Mouse (Mus musculus) megakaryocyte, embryonic 14.5 days (primary cell): ENCODE data around the gene Ddc. TPM values are rescaled to one million over a fixed set of nuclear protein-coding genes. Genes with fewer than 3 reads are reported as not detected.

Experiments used
- H3K27me3 ChIP-seq: replicated peaks from 2 replicates; pipeline ENCODE3; 2012; ENCODE audit warnings: inconsistent platforms
- H3K36me3 ChIP-seq: replicated peaks from 2 replicates; pipeline ENCODE3; 2012; ENCODE audit warnings: low read length, inconsistent platforms, mixed read lengths
- H3K4me1 ChIP-seq: 2 replicates; pipeline ENCODE4 v1.6.1; 2012; ENCODE audit warnings: inconsistent platforms
- H3K4me3 ChIP-seq: replicated peaks from 2 replicates; pipeline ENCODE3; 2012; ENCODE audit warnings: moderate library complexity, mild to moderate bottlenecking, inconsistent platforms
- H3K9me3 ChIP-seq: 2 replicates; pipeline ENCODE4 v1.6.1; 2012; ENCODE audit warnings: inconsistent platforms
- FLI1 ChIP-seq: IDR thresholded peaks from 2 replicates; pipeline ENCODE4 v1.6.1; 2012; ENCODE audit warnings: low read length, inconsistent platforms, mixed read lengths
- GATA1 ChIP-seq: IDR thresholded peaks from 3 replicates; pipeline ENCODE4 v1.6.1; 2012; ENCODE audit warnings: mixed read lengths, low read length, inconsistent platforms, borderline replicate concordance
- polyA plus RNA-seq: library from polyadenylated mRNA; stranded (reverse); fragments of >175 nt; gene quantifications from 2 replicates; pipeline ENCODE4 v1.2.3, GENCODE M21; 2012; ENCODE audit warnings: low replicate concordance; ENCODE audit not compliant: insufficient read depth

The Ddc gene
- polyA plus RNA-seq, 1 experiment = not detected

DNA sequence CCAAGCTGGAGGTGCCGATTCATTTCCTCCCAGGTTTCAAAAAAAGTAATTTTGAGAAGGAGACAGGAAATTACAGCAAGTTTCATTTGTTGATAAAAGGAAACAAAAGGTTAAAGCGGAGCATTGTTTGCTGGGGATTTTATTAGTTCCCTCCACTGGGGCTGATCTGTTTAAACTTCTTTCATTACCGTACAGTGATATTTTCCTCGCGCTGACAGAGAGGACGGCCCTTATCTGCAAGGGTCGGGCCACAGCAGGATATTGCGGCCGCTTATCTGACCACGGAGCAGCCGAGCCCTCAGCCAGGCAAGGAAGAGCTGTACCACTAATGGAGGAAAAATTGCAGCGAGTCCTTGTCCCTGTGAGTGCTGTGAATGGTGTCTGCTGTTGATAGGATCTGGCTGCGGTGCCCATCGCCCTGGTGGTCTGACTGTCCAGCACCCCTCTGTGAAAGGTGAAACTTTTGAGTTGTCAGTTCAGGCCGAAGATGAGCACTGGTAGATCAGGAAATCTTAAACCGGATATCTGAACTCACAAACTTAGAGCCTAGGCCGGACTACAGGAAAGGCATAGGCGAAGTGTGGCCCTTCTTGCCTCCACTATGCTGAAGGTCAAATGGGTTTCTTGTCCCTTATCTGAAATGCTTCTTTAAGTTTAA lies 61.1 kb downstream of the Ddc start:
- Histone ChIP-seq H3K4me3 (peak overlapping the region; percentile 90), H3K9me3 (no peaks in the 10 kb centered on the region), H3K27me3 (peaks cover 72% of the 10 kb centered on the region), H3K36me3 (no peaks in the 10 kb centered on the region), H3K4me1 (peaks cover 74% of the 10 kb centered on the region)
- TF ChIP-seq FLI1 (peak; percentile 14; the same call in 1 of the 2 replicates), GATA1 (peak; percentile 86)

DNA sequence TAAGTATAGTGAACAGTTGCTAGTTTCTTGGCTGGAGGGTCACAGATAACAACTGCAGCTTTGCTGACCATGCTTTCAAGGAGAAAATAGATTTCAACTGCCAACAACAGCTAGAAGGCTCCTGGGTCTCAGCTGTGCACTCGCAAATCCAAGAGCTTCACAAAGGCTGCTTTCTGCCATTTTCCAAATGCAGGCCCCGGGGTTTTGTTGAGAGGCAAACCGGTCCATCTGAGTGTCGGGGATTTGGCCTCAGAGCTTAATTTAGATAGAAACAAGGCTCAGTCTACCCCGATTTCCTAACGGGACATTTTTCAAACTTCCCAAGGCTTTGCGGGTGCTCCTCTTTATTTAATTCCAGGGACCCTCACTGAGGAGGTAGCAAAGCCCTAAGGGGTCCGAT lies 61.7 kb downstream of the Ddc start:
- Histone ChIP-seq H3K27me3 (peaks cover 72% of the 10 kb centered on the region), H3K4me3 (peak overlapping the region; percentile 90), H3K9me3 (no peaks in the 10 kb centered on the region), H3K4me1 (peaks cover 70% of the 10 kb centered on the region), H3K36me3 (no peaks in the 10 kb centered on the region)
- TF ChIP-seq FLI1 (no peak), GATA1 (no peak)

DNA sequence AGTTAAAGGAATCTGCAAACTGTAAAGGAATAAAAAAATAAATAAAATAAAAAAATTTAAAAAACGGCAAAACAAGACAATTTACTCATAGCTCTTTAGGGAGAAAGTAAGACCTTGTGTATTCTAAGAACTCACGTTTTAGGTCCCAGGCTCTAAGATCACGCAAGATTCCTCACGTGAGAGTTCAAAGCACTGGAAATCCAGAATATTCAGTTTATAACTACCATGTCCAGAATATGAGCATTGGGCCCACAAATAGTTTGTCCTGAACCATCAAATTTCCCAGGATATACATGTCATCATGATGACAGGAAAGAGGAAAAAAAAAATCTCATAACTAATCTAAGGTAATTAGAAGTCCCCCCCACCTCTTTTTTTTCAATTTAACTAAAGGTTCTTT lies 62.2 kb downstream of the Ddc start:
- H3K4me1 ChIP-seq = peaks cover 69% of the 10 kb centered on the region
- TF ChIP-seq GATA1 (no peak), FLI1 (no peak)
- no peaks in the 10 kb centered on the region for H3K9me3 ChIP-seq
- no peak overlapping the region for H3K4me3 ChIP-seq
- peaks cover 75% of the 10 kb centered on the region for H3K27me3 ChIP-seq
- H3K36me3 ChIP-seq = no peaks in the 10 kb centered on the region

DNA sequence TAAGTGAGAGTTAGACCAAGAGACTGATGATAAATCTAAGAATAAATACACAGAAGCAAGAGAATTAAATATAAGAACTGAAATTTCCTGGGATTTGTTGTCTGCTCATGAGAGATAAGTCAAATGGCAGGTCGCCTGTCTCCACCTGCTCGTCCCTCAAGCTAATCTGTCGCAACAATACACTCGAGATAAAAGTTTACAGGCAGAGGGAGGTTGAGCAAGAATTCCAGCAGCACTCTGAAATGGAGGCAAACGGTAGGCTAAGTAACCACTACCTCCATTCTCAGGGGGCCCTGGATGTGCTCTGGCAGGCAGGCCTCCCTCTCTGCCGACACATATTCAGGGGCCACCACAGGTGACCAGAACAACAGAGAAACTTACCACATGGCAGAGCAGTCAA lies 62.6 kb downstream of the Ddc start:
- TF ChIP-seq GATA1 (no peak), FLI1 (no peak)
- Histone ChIP-seq H3K9me3 (no peaks in the 10 kb centered on the region), H3K4me3 (no peak overlapping the region), H3K27me3 (peaks cover 74% of the 10 kb centered on the region), H3K4me1 (peaks cover 65% of the 10 kb centered on the region), H3K36me3 (no peaks in the 10 kb centered on the region)

DNA sequence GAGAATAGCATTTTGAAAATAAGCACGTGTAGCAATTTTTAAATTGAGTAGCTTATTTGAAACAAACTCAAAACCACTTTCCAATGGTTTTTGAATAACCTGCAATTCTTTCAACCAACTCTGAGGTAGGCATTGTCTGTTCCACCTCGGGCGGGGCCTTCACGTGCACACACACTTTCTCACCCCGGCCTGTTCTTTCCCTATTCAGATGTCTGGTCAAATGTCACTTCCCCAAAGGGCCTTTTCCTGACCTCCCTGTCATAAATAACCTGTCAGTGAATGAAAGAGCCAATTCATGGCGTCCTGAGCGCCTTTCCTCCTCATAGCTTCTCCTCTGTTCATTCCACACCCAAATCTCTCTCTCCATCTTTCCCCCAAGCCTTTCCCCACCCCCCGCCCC lies 64.8 kb downstream of the Ddc start:
- H3K36me3 ChIP-seq = no peaks in the 10 kb centered on the region
- TF ChIP-seq FLI1 (no peak), GATA1 (no peak)
- peaks cover 3% of the 10 kb centered on the region; the same call in 1 of the 2 replicates for H3K9me3 ChIP-seq
- no peak overlapping the region for H3K4me3 ChIP-seq
- H3K4me1 ChIP-seq = peaks cover 58% of the 10 kb centered on the region
- peaks cover 70% of the 10 kb centered on the region for H3K27me3 ChIP-seq

DNA sequence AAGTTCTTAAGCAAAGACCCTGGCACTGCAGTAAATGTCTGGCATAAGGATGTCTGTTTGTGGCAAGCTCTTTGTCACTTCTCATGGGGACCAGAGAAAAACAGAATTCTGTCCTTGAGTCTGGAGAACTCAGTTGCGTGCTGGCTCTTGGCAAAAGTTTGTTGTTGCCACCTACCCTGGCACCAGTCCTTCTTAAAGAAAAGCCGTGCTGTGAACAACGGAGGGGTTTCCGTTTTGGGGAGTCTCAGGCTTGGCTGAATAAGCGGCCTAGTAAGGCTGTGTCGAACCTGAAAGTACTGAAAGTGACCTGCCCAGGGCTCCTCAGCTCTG lies 65.2 kb downstream of the Ddc start:
- H3K36me3 ChIP-seq = no peaks in the 10 kb centered on the region
- H3K9me3 ChIP-seq = peaks cover 5% of the 10 kb centered on the region; the same call in 1 of the 2 replicates
- peaks cover 55% of the 10 kb centered on the region for H3K4me1 ChIP-seq
- no peak overlapping the region for H3K4me3 ChIP-seq
- H3K27me3 ChIP-seq = peaks cover 69% of the 10 kb centered on the region
- TF ChIP-seq FLI1 (no peak), GATA1 (no peak)

DNA sequence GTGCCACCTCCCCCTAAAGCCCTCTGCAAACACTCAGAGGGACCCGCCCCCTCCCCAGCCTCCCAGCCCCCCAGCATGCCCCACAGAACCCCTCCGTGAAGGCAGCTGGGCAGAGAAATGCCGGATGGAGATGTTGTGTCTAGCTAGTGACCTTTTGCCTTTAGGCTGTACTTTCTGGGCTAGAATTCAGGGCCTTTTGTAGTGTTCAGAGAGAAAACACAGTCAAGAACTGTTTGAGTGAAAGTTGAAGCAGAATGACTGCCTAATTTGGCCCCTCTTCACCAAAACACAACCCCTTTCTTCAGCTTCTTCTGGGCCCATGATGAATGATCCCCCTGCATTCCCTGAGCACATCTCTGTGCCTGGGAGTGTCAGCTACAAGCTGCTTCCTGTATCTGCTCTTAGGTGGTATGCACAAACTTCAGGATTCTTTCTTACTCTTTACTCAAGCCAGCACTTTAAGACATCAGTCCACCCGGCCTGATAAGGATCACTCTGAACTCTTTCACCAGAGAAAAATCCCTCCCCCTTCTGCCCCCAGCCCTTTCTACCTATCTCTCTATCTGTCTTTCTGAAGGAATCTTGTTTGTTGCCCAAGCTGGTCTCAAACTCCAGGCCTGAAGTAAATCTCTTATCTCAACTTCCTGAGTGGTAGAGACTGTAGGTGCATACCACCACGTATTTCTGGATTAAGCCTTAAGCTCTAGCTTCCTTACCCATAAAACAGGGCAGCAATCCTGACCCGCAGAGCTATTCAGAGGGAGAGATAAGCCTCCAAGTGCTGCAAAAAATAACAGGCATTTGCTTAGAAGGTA lies 65.8 kb downstream of the Ddc start:
- TF ChIP-seq GATA1 (no peak), FLI1 (no peak)
- H3K27me3 ChIP-seq = peaks cover 68% of the 10 kb centered on the region
- H3K4me1 ChIP-seq = peaks cover 49% of the 10 kb centered on the region
- peaks cover 5% of the 10 kb centered on the region; the same call in 1 of the 2 replicates for H3K9me3 ChIP-seq
- no peak overlapping the region for H3K4me3 ChIP-seq
- no peaks in the 10 kb centered on the region for H3K36me3 ChIP-seq

DNA sequence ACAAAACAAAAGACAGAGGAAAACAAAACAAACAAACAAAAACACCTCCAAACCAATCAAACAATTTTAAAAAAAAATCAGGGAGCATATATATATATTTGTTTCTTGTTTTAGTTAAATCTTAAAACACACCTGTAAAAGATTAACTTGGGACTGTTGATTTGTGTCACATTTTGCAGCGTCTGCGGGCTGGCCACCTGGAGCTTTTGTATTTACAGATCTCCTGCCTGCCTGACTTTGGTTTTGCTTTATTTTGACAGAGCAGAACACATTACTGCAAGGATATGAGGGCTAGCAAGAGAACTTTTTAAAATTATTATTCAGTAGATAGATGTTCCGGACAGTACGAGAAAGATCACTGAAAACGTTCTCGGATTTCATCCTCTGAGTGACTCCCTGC lies 66.4 kb downstream of the Ddc start:
- H3K4me1 ChIP-seq = peaks cover 43% of the 10 kb centered on the region
- peaks cover 67% of the 10 kb centered on the region for H3K27me3 ChIP-seq
- H3K4me3 ChIP-seq = no peak overlapping the region
- H3K9me3 ChIP-seq = peaks cover 5% of the 10 kb centered on the region; the same call in 1 of the 2 replicates
- no peaks in the 10 kb centered on the region for H3K36me3 ChIP-seq
- TF ChIP-seq GATA1 (no peak), FLI1 (no peak)

DNA sequence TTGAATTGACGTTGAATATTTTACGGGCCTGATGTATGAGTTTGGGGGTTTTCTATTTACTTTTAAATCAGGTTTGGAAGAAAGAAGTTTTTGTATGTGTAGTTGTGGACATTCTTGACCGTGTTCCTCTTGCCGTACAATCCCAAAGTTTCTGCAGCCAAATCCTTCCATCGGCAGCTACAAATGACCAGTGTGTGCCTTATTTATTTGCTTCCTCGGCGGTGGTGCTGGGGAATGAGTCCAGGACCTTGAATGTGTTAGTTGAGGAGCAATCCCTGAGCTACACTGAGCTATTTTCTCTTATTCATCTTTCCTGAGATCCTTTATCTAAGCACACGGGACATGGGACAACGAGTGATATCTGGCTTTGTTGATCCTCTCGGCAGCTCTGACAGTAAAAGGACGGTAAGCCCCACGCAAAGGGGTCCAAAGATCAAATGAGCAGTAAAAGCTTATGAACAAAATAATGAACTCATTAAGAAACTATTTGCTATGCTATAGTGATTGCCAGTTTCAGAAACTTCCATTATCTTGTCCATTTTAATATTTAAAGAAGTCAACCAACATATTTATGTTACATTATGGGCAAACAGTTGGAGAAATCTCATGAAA lies 67.0 kb downstream of the Ddc start:
- H3K4me3 ChIP-seq = no peak overlapping the region
- H3K4me1 ChIP-seq = peaks cover 38% of the 10 kb centered on the region
- TF ChIP-seq FLI1 (no peak), GATA1 (no peak)
- H3K9me3 ChIP-seq = peaks cover 5% of the 10 kb centered on the region; the same call in 1 of the 2 replicates
- H3K36me3 ChIP-seq = no peaks in the 10 kb centered on the region
- peaks cover 69% of the 10 kb centered on the region for H3K27me3 ChIP-seq
